19 mouse cellular contexts compared by ENCODE assay signal in genomic region chr12:84400068-84400467, GRCm38 (mm10). TPM values are rescaled to one million over a fixed set of nuclear protein-coding genes. Genes with fewer than 3 reads are reported as not detected.
DNase-seq lines count a peak whose midpoint lies in the region; ATAC-seq and TF ChIP-seq lines count a peak whose summit lies in the region.
"Had no signal": no experiment of that assay in that cellular context is flagged by ENCODE, and none has a peak within 500 bp of the region (broad histone marks: within the 10 kb centered on the region; RNA-seq: fewer than 3 reads in every experiment).

No protein-coding gene starts in this region.

- no peak for TF ChIP-seq EP300 in lung, postnatal 0 days (IDR thresholded peaks at IDR 0.05)

- H3K4me2 ChIP-seq in intestine, embryonic 14.5 days (ENCODE audit: low read length), result no peak overlapping the region; the same call in 1 of the 2 replicates
- H3K4me2 ChIP-seq in liver, embryonic 16.5 days (ENCODE audit: low read depth, low read length), result no peak overlapping the region
- H3K4me2 ChIP-seq in lung, postnatal 0 days (replicated peaks; ENCODE audit: low read depth, low read length), result no peak overlapping the region
- no peak overlapping the region for H3K4me2 ChIP-seq in forebrain, embryonic 13.5 days
- H3K4me2 ChIP-seq: embryonic facial prominence, embryonic 15.5 days; forebrain, embryonic 12.5 days; heart, embryonic 12.5 days; limb, embryonic 15.5 days; midbrain, embryonic 12.5 days; neural tube, embryonic 15.5 days had no signal

- TF ChIP-seq POLR2A in kidney, adult 2 months (IDR thresholded peaks at IDR 0.05; ENCODE audit: low read depth, low read length), result no peak

- peaks cover 20% of the 10 kb centered on the region for H3K4me1 ChIP-seq in kidney, adult 2 months (ENCODE audit: control insufficient read depth, insufficient read depth, low read length)
- 0 out of 2 replicates have a peak, but pooled peaks cover 3% of the 10 kb centered on the region for H3K4me1 ChIP-seq in intestine, embryonic 14.5 days (replicated peaks; ENCODE audit: control insufficient read depth, insufficient read depth, low read length)
- peaks cover 6% of the 10 kb centered on the region for H3K4me1 ChIP-seq in liver, embryonic 16.5 days (ENCODE audit: control insufficient read depth, low read depth, low read length)
- no peaks in the 10 kb centered on the region for H3K4me1 ChIP-seq in lung, postnatal 0 days (ENCODE audit: insufficient read depth, low read depth, low read length)
- no peaks in the 10 kb centered on the region for H3K4me1 ChIP-seq in forebrain, embryonic 13.5 days
- H3K4me1 ChIP-seq: embryonic facial prominence, embryonic 15.5 days; forebrain, embryonic 12.5 days; hindbrain, embryonic 10.5 days; limb, embryonic 15.5 days; midbrain, embryonic 12.5 days; neural tube, embryonic 15.5 days had no signal

- peak overlapping the region; percentile 89 for H3K27ac ChIP-seq in kidney, adult 2 months (ENCODE audit: insufficient read depth, low read depth, low read length)
- H3K27ac ChIP-seq in intestine, embryonic 14.5 days (ENCODE audit: low read depth), result peak overlapping the region; percentile 40
- peak overlapping the region; percentile 75 for H3K27ac ChIP-seq in liver, embryonic 16.5 days (ENCODE audit: low read length)
- no peak overlapping the region for H3K27ac ChIP-seq in lung, postnatal 0 days (ENCODE audit: low read length)
- H3K27ac ChIP-seq in forebrain, embryonic 13.5 days, result no peak overlapping the region
- H3K27ac ChIP-seq: embryonic facial prominence, embryonic 15.5 days; forebrain, embryonic 12.5 days; hindbrain, embryonic 10.5 days; limb, embryonic 15.5 days; midbrain, embryonic 12.5 days; neural tube, embryonic 15.5 days had no signal

- no peaks in the 10 kb centered on the region for H3K27me3 ChIP-seq in kidney, adult 2 months (replicated peaks; ENCODE audit: control insufficient read depth, insufficient read depth, low read length)
- H3K27me3 ChIP-seq in intestine, embryonic 14.5 days (replicated peaks; ENCODE audit: control insufficient read depth, insufficient read depth, low read length), result no peaks in the 10 kb centered on the region
- no peaks in the 10 kb centered on the region for H3K27me3 ChIP-seq in liver, embryonic 16.5 days (ENCODE audit: control insufficient read depth, insufficient read depth, low read depth, low read length)
- no peaks in the 10 kb centered on the region for H3K27me3 ChIP-seq in lung, postnatal 0 days (replicated peaks; ENCODE audit: insufficient read depth, low read length)
- no peaks in the 10 kb centered on the region for H3K27me3 ChIP-seq in forebrain, embryonic 13.5 days
- H3K27me3 ChIP-seq: embryonic facial prominence, embryonic 15.5 days; forebrain, embryonic 12.5 days; heart, embryonic 12.5 days; limb, embryonic 15.5 days; midbrain, embryonic 12.5 days; neural tube, embryonic 15.5 days had no signal

- H3K9ac ChIP-seq in intestine, embryonic 14.5 days (ENCODE audit: low read length), result no peak overlapping the region
- H3K9ac ChIP-seq in liver, embryonic 16.5 days (ENCODE audit: low read depth, low read length), result no peak overlapping the region
- no peak overlapping the region for H3K9ac ChIP-seq in lung, postnatal 0 days (replicated peaks; ENCODE audit: low read depth)
- H3K9ac ChIP-seq in forebrain, embryonic 13.5 days, result no peak overlapping the region
- H3K9ac ChIP-seq: embryonic facial prominence, embryonic 15.5 days; forebrain, embryonic 12.5 days; heart, embryonic 12.5 days; limb, embryonic 15.5 days; midbrain, embryonic 12.5 days; neural tube, embryonic 15.5 days had no signal

- H3K36me3 ChIP-seq in kidney, adult 2 months (ENCODE audit: control insufficient read depth, insufficient read depth, low read length), result peaks cover 4% of the 10 kb centered on the region; the same call in 1 of the 2 replicates
- no peaks in the 10 kb centered on the region for H3K36me3 ChIP-seq in intestine, embryonic 14.5 days (ENCODE audit: control insufficient read depth, insufficient read depth, low read length)
- H3K36me3 ChIP-seq in liver, embryonic 16.5 days (ENCODE audit: control insufficient read depth, insufficient read depth), result no peaks in the 10 kb centered on the region
- 0 out of 2 replicates have a peak, but pooled peaks cover 3% of the 10 kb centered on the region for H3K36me3 ChIP-seq in lung, postnatal 0 days (ENCODE audit: insufficient read depth, low read length)
- no peaks in the 10 kb centered on the region for H3K36me3 ChIP-seq in forebrain, embryonic 13.5 days (ENCODE audit: poor library complexity, severe bottlenecking)
- H3K36me3 ChIP-seq: embryonic facial prominence, embryonic 15.5 days; forebrain, embryonic 12.5 days; hindbrain, embryonic 10.5 days; limb, embryonic 15.5 days; midbrain, embryonic 12.5 days; neural tube, embryonic 15.5 days had no signal

- 46% methylated on average over 3 of the region's 3 CpGs for WGBS in kidney, adult 2 months
- WGBS in intestine, embryonic 14.5 days, result 61% methylated on average over 3 of the region's 3 CpGs
- 68% methylated on average over 3 of the region's 3 CpGs for WGBS in liver, embryonic 16.5 days (ENCODE audit: insufficient replicate concordance)
- 70% methylated on average over 3 of the region's 3 CpGs for WGBS in lung, postnatal 0 days
- 87% methylated on average over 3 of the region's 3 CpGs for WGBS in forebrain, embryonic 13.5 days

- TF ChIP-seq CTCF in kidney, adult 2 months (conservative IDR thresholded peaks at IDR 0.05; ENCODE audit: insufficient read depth, insufficient read length, low read depth, low read length), result no peak
- TF ChIP-seq CTCF in lung, postnatal 0 days (IDR thresholded peaks at IDR 0.05), result no peak

- peak overlapping the region; percentile 46 for H3K4me3 ChIP-seq in kidney, adult 2 months (ENCODE audit: insufficient read depth, low read depth, low read length)
- no peak overlapping the region for H3K4me3 ChIP-seq in intestine, embryonic 14.5 days (ENCODE audit: low read depth, low read length)
- H3K4me3 ChIP-seq in liver, embryonic 16.5 days (ENCODE audit: low read depth, low read length), result no peak overlapping the region
- no peak overlapping the region for H3K4me3 ChIP-seq in lung, postnatal 0 days (ENCODE audit: low read depth, low read length)
- no peak overlapping the region for H3K4me3 ChIP-seq in forebrain, embryonic 13.5 days
- H3K4me3 ChIP-seq: embryonic facial prominence, embryonic 15.5 days; forebrain, embryonic 12.5 days; heart, embryonic 12.5 days; hindbrain, embryonic 10.5 days; limb, embryonic 15.5 days; midbrain, embryonic 12.5 days; neural tube, embryonic 15.5 days had no signal

- no peak for ATAC-seq in intestine, embryonic 14.5 days (replicated peaks; ENCODE audit: low FRiP score, low TSS enrichment, low read depth)
- no peak for ATAC-seq in liver, embryonic 16.5 days (ENCODE audit: low read depth)
- no peak for ATAC-seq in lung, postnatal 0 days
- ATAC-seq in forebrain, embryonic 13.5 days, result no peak
- ATAC-seq: inflammation-experienced regulatory T-cells, adult 6 months had no signal

- DNase-seq in kidney, adult 2 months, result no peak
- DNase-seq in kidney, postnatal 14 days, result no peak
- DNase-seq in adrenal gland, postnatal 14 days, result peak; percentile 36
- DNase-seq in intestine, embryonic 14.5 days (ENCODE audit: low spot score), result no peak
- no peak for DNase-seq in thymus, postnatal 14 days
- no peak for DNase-seq in lung, postnatal 0 days (ENCODE audit: low spot score)
- DNase-seq: cerebellum, adult 18-20 months; retina, postnatal 1 day; spleen, adult 18-20 months had no signal

- H3K9me3 ChIP-seq in intestine, embryonic 14.5 days (ENCODE audit: control insufficient read depth, low read length), result no peaks in the 10 kb centered on the region
- H3K9me3 ChIP-seq in liver, embryonic 16.5 days (replicated peaks; ENCODE audit: control insufficient read depth, low read length), result no peaks in the 10 kb centered on the region
- no peaks in the 10 kb centered on the region for H3K9me3 ChIP-seq in lung, postnatal 0 days (ENCODE audit: low read length)
- H3K9me3 ChIP-seq in forebrain, embryonic 13.5 days (replicated peaks), result no peaks in the 10 kb centered on the region
- H3K9me3 ChIP-seq: embryonic facial prominence, embryonic 15.5 days; forebrain, embryonic 12.5 days; heart, embryonic 12.5 days; hindbrain, embryonic 10.5 days; limb, embryonic 15.5 days; midbrain, embryonic 12.5 days; neural tube, embryonic 15.5 days had no signal

RNA-seq across cellular contexts. Expression of gene Entpd5, which starts 8.8 kb away (rescaled TPM):
- polyA plus RNA-seq in kidney, adult 2 months (2012; rRNA removed), result 100 and 111 TPM in 2 replicates
- total RNA-seq in adrenal gland, postnatal 14 days (2021), result 81.4 and 86.0 TPM in 2 replicates
- 19.6 and 19.7 TPM in 2 replicates for polyA plus RNA-seq in intestine, embryonic 14.5 days (2014; fragmentation: Nextera tagmentation; extraction: Ambion mirVana)
- 17.0 and 18.1 TPM in 2 replicates for polyA plus RNA-seq in liver, embryonic 16.5 days (2015; fragmentation: Nextera tagmentation; extraction: Ambion mirVana)
- 10.8 TPM in 2 replicates for polyA plus RNA-seq in lung, postnatal 0 days (2015; fragmentation: Nextera tagmentation; extraction: Ambion mirVana)
- polyA plus RNA-seq in forebrain, embryonic 13.5 days (2015; fragmentation: Nextera tagmentation; extraction: Ambion mirVana), result 8.8 and 9.9 TPM in 2 replicates

RNA-seq across cellular contexts. Expression of gene Bbof1, which starts 8.8 kb away (rescaled TPM):
- 0.46 and 0.58 TPM in 2 replicates for polyA plus RNA-seq in kidney, adult 2 months (2012; rRNA removed)
- 3.9 and 7.2 TPM in 2 replicates for total RNA-seq in adrenal gland, postnatal 14 days (2021)
- 0.99 and 1.2 TPM in 2 replicates for polyA plus RNA-seq in intestine, embryonic 14.5 days (2014; fragmentation: Nextera tagmentation; extraction: Ambion mirVana)
- polyA plus RNA-seq in liver, embryonic 16.5 days (2015; fragmentation: Nextera tagmentation; extraction: Ambion mirVana), result 0.31 and 0.36 TPM in 2 replicates
- polyA plus RNA-seq in lung, postnatal 0 days (2015; fragmentation: Nextera tagmentation; extraction: Ambion mirVana), result 2.8 TPM in 2 replicates
- polyA plus RNA-seq in forebrain, embryonic 13.5 days (2015; fragmentation: Nextera tagmentation; extraction: Ambion mirVana), result 2.4 and 2.6 TPM in 2 replicates

RNA-seq across cellular contexts. Expression of gene Rnf113a2, which starts 16.9 kb away (rescaled TPM):
- polyA plus RNA-seq in kidney, adult 2 months (2012; rRNA removed), result 5.6 and 6.2 TPM in 2 replicates
- 17.1 and 20.8 TPM in 2 replicates for total RNA-seq in adrenal gland, postnatal 14 days (2021)
- polyA plus RNA-seq in intestine, embryonic 14.5 days (2014; fragmentation: Nextera tagmentation; extraction: Ambion mirVana), result 21.4 and 23.1 TPM in 2 replicates
- polyA plus RNA-seq in liver, embryonic 16.5 days (2015; fragmentation: Nextera tagmentation; extraction: Ambion mirVana), result 11.7 and 11.9 TPM in 2 replicates
- polyA plus RNA-seq in lung, postnatal 0 days (2015; fragmentation: Nextera tagmentation; extraction: Ambion mirVana), result 22.9 and 23.0 TPM in 2 replicates
- 29.3 and 29.9 TPM in 2 replicates for polyA plus RNA-seq in forebrain, embryonic 13.5 days (2015; fragmentation: Nextera tagmentation; extraction: Ambion mirVana)

RNA-seq across cellular contexts. Expression of gene Fam161b, which starts 38.4 kb away (rescaled TPM):
- polyA plus RNA-seq in kidney, adult 2 months (2012; rRNA removed), result 1.2 and 1.3 TPM in 2 replicates
- 2.0 and 3.0 TPM in 2 replicates for total RNA-seq in adrenal gland, postnatal 14 days (2021)
- 2.5 and 2.6 TPM in 2 replicates for polyA plus RNA-seq in intestine, embryonic 14.5 days (2014; fragmentation: Nextera tagmentation; extraction: Ambion mirVana)
- 1.0 and 1.3 TPM in 2 replicates for polyA plus RNA-seq in liver, embryonic 16.5 days (2015; fragmentation: Nextera tagmentation; extraction: Ambion mirVana)
- 2.4 and 3.1 TPM in 2 replicates for polyA plus RNA-seq in lung, postnatal 0 days (2015; fragmentation: Nextera tagmentation; extraction: Ambion mirVana)
- polyA plus RNA-seq in forebrain, embryonic 13.5 days (2015; fragmentation: Nextera tagmentation; extraction: Ambion mirVana), result 12.3 and 12.7 TPM in 2 replicates

RNA-seq across cellular contexts. Expression of gene Coq6, which starts 38.6 kb away (rescaled TPM):
- polyA plus RNA-seq in kidney, adult 2 months (2012; rRNA removed), result 47.7 and 51.2 TPM in 2 replicates
- 95.0 and 97.5 TPM in 2 replicates for total RNA-seq in adrenal gland, postnatal 14 days (2021)
- 50.7 and 52.2 TPM in 2 replicates for polyA plus RNA-seq in intestine, embryonic 14.5 days (2014; fragmentation: Nextera tagmentation; extraction: Ambion mirVana)
- 22.3 and 23.6 TPM in 2 replicates for polyA plus RNA-seq in liver, embryonic 16.5 days (2015; fragmentation: Nextera tagmentation; extraction: Ambion mirVana)
- polyA plus RNA-seq in lung, postnatal 0 days (2015; fragmentation: Nextera tagmentation; extraction: Ambion mirVana), result 20.7 and 21.2 TPM in 2 replicates
- 45.8 and 47.2 TPM in 2 replicates for polyA plus RNA-seq in forebrain, embryonic 13.5 days (2015; fragmentation: Nextera tagmentation; extraction: Ambion mirVana)

Comparison
In these comparisons a context has a peak if more than half of its experiments do, and no peak if none do; other contexts are left out.
1. H3K27ac ChIP-seq: peak in kidney, adult 2 months (single experiment), intestine, embryonic 14.5 days (single experiment) and liver, embryonic 16.5 days (single experiment); none in lung, postnatal 0 days (single experiment) and forebrain, embryonic 13.5 days (single experiment).